Mouse (Mus musculus) lung, adult 2 months (tissue): Measurements from ENCODE around the gene Lyst.

Experiments
- CTCF ChIP-seq: fragments of 200-500 bp; IDR thresholded peaks from 2 replicates; pipeline ENCODE4 v1.5.1; 2011; ENCODE audit warnings: mild to moderate bottlenecking, low read length, control low read depth; ENCODE audit not compliant: insufficient read depth
- POLR2A ChIP-seq: fragments of 200-500 bp; IDR thresholded peaks from 2 replicates; pipeline ENCODE4 v1.6.1; 2011; ENCODE audit warnings: low read depth, mild to moderate bottlenecking, control low read depth, low read length, borderline replicate concordance; ENCODE audit errors: extremely low read depth

DNA sequence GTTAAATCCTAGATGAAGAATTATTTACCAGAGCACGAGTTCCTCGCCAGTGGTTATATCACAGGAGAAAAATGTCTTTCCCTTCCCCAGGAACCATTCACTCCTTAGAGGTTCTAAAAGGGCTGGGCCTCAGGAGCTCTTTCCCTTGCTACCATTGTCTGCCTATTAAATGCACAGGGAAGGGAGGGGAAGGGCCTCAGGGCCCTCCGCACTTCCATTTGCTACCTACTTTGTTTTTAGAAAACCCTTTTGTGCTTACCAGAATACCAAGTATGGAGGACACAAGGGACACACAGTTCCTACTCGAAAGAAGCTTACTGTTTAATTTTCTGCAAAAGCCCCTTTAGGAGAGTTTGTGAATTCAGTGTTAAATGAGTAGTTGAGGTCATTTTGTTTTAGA is 48.5 kb downstream of the Lyst start:
- no peak for TF ChIP-seq CTCF
- no peak for TF ChIP-seq POLR2A
